Comparison of ENCODE assay signal across 18 mouse cellular contexts in genomic region chr5:136710742-136711141, GRCm38 (mm10). TPM values are rescaled to one million over a fixed set of nuclear protein-coding genes. Genes with fewer than 3 reads are reported as not detected.
DNase-seq lines count a peak whose midpoint lies in the region; ATAC-seq lines count a peak whose summit lies in the region.
"Had no signal": no experiment of that assay in that cellular context is flagged by ENCODE, and none has a peak within 500 bp of the region (broad histone marks: within the 10 kb centered on the region; RNA-seq: fewer than 3 reads in every experiment).

No protein-coding gene starts in this region.

- intact Hi-C loops in left cerebral cortex, postnatal 4 days (cut with DNase I): no loop called here
- intact Hi-C loops in left cerebral cortex, postnatal 36 days (cut with DNase I): no loop called here
- intact Hi-C loops in left cerebral cortex, postnatal 25 days (cut with DNase I): no loop called here

- no peak overlapping the region for H3K9ac ChIP-seq in intestine, embryonic 15.5 days

- DNase-seq in left cerebral cortex, postnatal 4 days: peak; percentile 75
- no peak for DNase-seq in left cerebral cortex, postnatal 36 days (ENCODE audit: low spot score in 2 of 2)
- DNase-seq in Muller cell, postnatal 12 days (ENCODE audit: inconsistent ontology term): peak; percentile 71
- DNase-seq in lung, postnatal 10 days: peak; percentile 73
- no peak for DNase-seq in left cerebral cortex, adult 11 months (ENCODE audit: low spot score)
- DNase-seq in left cerebral cortex, postnatal 25 days (ENCODE audit: low spot score in 2 of 2): no peak
- DNase-seq: cerebellum, adult 8-10 months; kidney, adult 18-20 months; kidney, postnatal 4 days; thymus, postnatal 4 days had no signal

- H3K4me1 ChIP-seq in intestine, embryonic 15.5 days (replicated peaks): 0 out of 2 replicates have a peak, but pooled peaks cover 8% of the 10 kb centered on the region

- H3K4me3 ChIP-seq in intestine, embryonic 15.5 days (replicated peaks): no peak overlapping the region
- H3K4me3 ChIP-seq: heart, embryonic 10.5 days; left cerebral cortex, adult 2 months had no signal

- H3K27ac ChIP-seq in intestine, embryonic 15.5 days: no peak overlapping the region
- H3K27ac ChIP-seq: heart, embryonic 10.5 days; left cerebral cortex, adult 2 months had no signal

- H3K9me3 ChIP-seq in intestine, embryonic 15.5 days: no peaks in the 10 kb centered on the region
- H3K9me3 ChIP-seq: heart, embryonic 10.5 days had no signal

- WGBS in intestine, embryonic 15.5 days: 41% methylated on average over 4 of the region's 4 CpGs

- no peaks in the 10 kb centered on the region for H3K36me3 ChIP-seq in intestine, embryonic 15.5 days
- H3K36me3 ChIP-seq: heart, embryonic 10.5 days had no signal

- ATAC-seq in intestine, embryonic 15.5 days: peak; percentile 50
- no peak for ATAC-seq in granulocyte monocyte progenitor cell, adult 5-6 weeks (replicated peaks; ENCODE audit: poor library complexity, severe bottlenecking)
- ATAC-seq: Patski had no signal

- 0 out of 2 replicates have a peak, but pooled peaks cover 3% of the 10 kb centered on the region for H3K27me3 ChIP-seq in intestine, embryonic 15.5 days (replicated peaks)
- H3K27me3 ChIP-seq: Patski had no signal

- no peak overlapping the region for H3K4me2 ChIP-seq in intestine, embryonic 15.5 days (replicated peaks)
- H3K4me2 ChIP-seq: liver, embryonic 11.5 days had no signal

RNA-seq across cellular contexts. Expression of gene Myl10, which starts 17.8 kb away (rescaled TPM):
- not detected for total RNA-seq in left cerebral cortex, postnatal 4 days (2021)
- total RNA-seq in left cerebral cortex, postnatal 36 days (2021): not detected
- not detected in 2 replicates for polyA plus RNA-seq in intestine, embryonic 15.5 days (2015; fragmentation: Nextera tagmentation; extraction: Ambion mirVana)
- total RNA-seq in granulocyte monocyte progenitor cell, adult 5-6 weeks (2014; fragmentation: Nextera tagmentation): not detected in 2 replicates
- total RNA-seq in granulocyte monocyte progenitor cell, adult 5-6 weeks (2017): not detected in 2 replicates
- not detected for total RNA-seq in left cerebral cortex, postnatal 25 days (2021)
- total RNA-seq: left cerebral cortex, adult 2 months; megakaryocyte, adult 5-6 weeks had no signal
- polyA plus RNA-seq: embryonic facial prominence, embryonic 11.5 days; heart, embryonic 10.5 days; liver, embryonic 11.5 days; Patski had no signal

Comparison
In these comparisons a context has a peak if more than half of its experiments do, and no peak if none do; other contexts are left out.
1. DNase-seq: peak in left cerebral cortex, postnatal 4 days (single experiment), Muller cell, postnatal 12 days (single experiment) and lung, postnatal 10 days (single experiment); none in left cerebral cortex, postnatal 36 days (0 of 2), left cerebral cortex, adult 11 months (single experiment) and left cerebral cortex, postnatal 25 days (0 of 2).